Mouse (Mus musculus): ENCODE data around the gene 9130230L23Rik.

The 9130230L23Rik gene

GRCm38 (mm10) chr5:66004134-66004925 lies at the start of gene 9130230L23Rik:
9130230L23Rik (minus strand) TSS chr5:66004285.
- no peak for DNase-seq (ENCODE audit: low spot score)

DNA sequence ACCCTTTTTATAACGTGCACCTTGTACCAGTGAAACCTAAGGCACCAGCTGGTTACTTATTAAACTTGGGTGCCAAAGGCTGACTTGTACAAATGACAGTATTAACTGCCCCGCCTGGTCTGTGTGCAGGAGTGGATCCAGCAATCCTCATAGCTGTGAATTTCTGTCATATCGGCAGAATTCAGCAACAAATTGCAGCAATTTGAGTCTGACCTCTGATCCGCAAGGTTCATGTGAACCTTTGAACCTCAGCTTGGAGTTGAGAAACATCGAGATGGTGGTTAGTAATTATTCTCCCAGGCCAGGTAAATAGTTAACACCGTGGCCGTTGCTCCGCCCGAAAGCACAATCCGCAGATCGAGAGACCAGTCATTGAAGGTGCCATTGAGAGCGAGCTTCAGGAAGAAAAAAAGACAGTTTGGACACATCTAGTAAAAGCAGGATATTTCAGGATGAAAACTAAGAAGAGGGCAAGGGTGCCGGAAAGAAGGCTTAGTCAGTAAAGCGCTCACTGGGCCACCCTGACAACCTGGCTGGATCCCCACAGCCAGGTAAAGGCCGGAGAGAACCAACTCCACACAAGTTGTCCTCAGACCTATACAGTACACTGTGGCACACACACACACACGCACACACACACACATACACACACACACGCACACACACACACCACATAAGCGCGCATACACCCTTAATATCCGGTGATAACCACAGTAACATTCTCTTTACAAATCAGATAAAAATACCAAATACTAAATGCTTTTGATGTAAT lies 48.9 kb upstream of the 9130230L23Rik start:
- no peak for DNase-seq (ENCODE audit: low spot score)

DNA sequence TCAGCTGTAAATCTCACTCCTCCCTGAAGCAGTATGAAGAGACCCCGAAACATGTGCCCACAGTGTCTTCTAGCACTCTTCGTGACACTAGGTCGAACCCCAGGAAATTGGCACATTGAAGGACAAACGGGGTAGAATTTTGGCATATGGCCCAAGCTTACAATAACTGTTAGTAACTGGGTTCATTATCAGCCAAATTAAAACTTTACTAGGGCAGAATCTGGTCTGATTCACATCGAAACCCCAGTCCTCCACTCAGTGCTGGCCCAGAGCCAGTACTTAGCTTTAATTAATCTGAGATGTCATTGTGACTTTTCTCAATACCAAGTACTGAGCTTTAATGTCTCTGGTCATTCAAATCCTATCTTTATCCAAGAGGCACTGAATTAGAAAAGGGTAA lies 46.8 kb upstream of the 9130230L23Rik start:
- DNase-seq (ENCODE audit: low spot score) = no peak

- DNase-seq (ENCODE audit: low spot score) = no peak
Observed at GRCm38 (mm10) chr5:66046356-66046755, 42.3 kb upstream of the 9130230L23Rik start.

- DNase-seq (ENCODE audit: low spot score) = no peak
Observed at GRCm38 (mm10) chr5:66043897-66044296, 39.8 kb upstream of the 9130230L23Rik start.

DNA sequence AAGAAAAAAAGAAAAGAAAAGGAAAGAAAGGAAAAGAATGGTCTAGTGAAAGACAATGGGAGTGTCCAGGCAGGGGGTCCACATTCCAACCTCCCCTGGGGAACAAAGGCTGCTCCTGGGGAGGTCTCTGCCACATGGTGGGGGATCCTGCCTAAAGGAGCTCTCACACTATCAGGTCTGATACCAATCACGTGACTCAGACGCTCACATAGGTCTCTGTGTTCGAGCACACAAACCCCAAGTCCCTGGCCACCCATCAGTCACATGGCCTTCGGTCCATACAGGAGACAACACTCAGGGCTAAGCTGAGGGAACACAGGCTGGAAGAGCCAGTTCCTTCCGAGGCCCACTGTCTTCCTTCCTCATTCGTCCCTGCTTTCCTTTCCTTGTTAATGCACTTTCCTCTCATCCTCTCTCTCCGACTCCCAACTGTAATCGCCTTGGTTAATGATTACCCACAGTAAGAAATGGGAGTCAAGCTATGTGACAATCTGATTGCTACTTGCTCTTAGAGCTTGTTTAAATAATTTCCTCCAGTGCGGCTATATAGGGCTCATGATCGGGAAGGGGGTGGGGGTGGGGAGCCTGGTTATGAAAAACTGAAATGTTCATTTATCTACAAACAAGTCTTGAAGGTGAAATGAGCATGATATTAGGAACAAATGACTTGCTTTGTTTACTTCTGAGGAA lies 38.7 kb upstream of the 9130230L23Rik start:
- no peak for DNase-seq (ENCODE audit: low spot score)

GRCm38 (mm10) chr5:66040744-66041279 lies 36.7 kb upstream of the 9130230L23Rik start:
- no peak for DNase-seq (ENCODE audit: low spot score)

DNA sequence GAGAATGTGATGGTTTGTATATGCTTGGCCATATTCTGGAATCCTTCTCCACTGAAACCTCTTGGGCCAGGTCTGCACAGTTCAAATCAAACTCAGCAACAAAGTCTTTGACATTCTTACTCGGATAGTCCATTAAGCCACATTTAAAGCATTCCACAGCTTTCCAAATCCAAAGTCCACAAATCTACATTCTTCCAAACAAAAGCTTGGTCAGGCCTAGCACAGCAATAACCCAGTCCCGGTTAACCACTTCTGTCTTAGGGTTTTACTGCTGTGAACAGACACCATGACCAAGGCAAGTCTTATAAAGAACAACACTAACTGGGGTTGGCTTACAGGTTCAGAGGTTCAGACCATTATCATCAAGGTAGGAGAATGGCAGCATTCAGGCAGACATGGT lies 35.7 kb upstream of the 9130230L23Rik start:
- no peak for DNase-seq (ENCODE audit: low spot score)

DNA sequence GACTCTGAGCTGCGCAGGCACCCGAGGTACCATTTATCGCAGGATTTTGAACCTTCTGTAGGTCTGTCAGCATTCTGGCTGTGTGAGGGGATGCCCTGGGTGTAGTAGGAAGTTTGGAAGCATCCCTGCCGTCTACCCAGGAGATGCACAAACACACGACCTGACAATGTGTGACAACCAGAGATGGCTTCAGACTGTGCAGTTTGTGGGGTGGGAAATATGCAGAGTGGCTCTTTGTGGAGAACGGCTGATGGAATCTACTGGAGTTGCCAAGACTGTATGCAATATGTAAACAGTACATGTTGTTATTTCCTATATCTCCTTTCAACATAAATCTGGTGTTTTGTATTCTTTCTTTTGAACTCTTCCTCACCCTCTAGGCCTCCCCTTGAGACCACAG lies 33.0 kb upstream of the 9130230L23Rik start:
- DNase-seq (ENCODE audit: low spot score) = no peak

GRCm38 (mm10) chr5:66036440-66037054 lies 32.5 kb upstream of the 9130230L23Rik start:
- DNase-seq (ENCODE audit: low spot score) = no peak

DNA sequence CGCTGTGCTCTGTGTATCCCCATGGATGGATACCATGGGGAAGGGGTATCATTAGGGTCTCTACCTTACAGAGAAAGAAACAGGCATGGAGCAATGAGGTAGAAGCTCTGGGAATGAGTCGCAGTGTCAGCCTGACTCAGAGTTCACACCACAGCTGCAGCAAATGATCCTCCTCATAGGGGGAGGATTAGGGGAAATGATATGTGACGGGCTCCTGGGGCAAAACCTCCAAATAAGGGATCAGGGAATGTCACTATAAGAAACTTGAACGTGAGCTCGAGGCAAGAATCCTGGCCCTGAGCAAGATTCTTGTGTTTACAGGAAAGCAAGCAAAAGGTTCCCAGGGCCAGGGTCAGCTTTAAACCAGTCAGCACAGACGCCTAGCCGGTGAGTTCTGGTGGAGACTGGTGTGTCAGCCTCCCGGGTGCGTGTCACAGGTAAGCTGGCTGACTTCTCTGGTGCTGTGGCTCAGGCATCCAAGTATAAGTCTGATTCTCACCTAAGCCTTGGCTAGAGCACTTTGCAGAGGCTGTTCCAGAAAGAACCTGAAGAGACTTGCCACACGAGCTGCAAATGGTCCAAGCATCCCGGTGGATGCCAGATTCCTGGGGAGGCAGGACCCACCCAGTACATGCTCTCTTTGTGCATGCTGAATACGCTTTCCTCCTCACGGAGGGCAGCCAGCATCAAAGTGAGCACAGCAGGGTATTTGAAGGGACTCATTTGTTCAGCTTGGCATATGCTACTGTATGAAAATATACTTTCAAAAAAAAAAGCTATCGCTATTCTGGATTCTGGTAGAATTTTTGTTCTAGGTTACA lies 30.5 kb upstream of the 9130230L23Rik start:
- no peak for DNase-seq (ENCODE audit: low spot score)

GRCm38 (mm10) chr5:66032826-66033225 lies 28.7 kb upstream of the 9130230L23Rik start:
- no peak for DNase-seq (ENCODE audit: low spot score)

DNA sequence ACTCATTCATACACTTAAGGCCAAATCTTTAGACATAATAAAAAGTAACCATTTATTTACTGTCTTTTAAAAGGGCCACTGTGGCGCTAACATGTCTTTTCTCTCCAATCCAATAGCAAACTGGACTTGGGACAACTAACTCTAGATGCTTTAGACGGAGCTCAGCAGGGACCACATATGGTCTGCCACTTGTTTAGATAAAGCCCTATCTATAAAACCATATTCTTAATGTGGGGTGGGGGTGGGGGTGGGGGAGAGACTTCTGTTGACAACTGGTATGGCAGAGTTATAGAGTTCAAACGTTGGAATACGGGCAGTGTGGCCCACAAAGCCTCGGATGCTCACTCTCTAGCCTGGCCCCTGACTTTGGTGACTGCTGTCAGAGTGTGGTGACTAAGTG lies 27.6 kb upstream of the 9130230L23Rik start:
- DNase-seq (ENCODE audit: low spot score) = no peak

GRCm38 (mm10) chr5:66028232-66028631 lies 24.1 kb upstream of the 9130230L23Rik start:
- DNase-seq (ENCODE audit: low spot score) = no peak

DNA sequence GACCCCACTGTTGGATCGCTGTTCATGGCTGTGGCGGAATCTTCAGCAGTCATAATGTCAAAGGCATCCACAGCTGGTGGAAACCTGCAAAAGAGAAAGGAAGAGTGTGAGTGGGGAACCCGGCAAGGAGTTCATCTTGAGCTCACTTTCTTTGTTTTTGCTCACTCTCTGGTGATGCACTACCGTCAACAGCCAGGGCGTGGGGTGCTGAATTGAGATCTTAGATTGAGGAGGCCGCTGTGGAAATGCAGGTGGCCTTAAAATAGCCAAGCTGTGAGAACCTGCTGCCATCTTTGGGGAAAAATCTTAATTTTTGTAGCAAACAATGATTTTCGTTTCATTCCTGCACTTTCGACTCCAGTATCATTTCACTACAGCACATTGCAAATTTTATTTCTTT lies 23.1 kb upstream of the 9130230L23Rik start:
- DNase-seq (ENCODE audit: low spot score) = no peak

DNA sequence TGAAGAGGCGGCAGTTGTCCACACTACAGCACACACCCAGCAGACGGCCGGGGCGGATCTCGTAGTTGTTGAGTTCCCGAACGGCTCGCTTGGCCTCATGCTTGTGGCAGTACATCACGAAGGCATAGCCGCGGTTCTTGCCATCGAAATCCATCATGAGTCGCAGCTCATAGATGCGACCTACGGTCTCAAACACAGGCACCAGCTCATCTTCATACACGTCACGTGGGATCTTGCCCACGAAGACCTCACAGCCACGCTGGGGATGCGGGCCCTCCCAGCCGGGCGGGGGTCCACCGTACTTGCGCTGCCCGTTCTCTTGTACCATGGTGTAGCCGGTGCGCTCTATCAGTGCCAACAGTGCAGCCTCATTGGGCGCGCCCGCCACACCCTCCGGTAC lies 22.7 kb upstream of the 9130230L23Rik start:
- no peak for DNase-seq (ENCODE audit: low spot score)

- no peak for DNase-seq (ENCODE audit: low spot score)
Observed at GRCm38 (mm10) chr5:66015449-66015961, 11.4 kb upstream of the 9130230L23Rik start.

DNA sequence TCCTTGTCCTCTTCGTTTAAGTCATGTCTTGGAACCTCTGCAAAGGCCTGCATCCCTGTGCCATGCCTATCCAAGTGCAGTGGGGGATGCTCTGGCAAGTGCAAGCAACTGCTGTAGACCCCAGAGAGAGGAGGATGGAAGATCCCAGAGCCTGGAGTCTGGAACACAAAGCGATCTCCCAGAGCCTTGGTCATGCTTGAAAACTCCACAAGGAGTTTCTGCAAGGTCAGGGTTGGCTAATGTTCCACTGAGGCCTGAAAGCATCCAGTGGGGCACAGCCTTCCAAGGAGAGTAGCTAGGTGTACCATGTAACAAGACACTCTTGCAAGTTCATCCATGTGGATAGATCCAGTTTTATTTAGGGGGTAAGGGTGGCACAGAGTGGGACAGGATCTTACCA lies 10.4 kb upstream of the 9130230L23Rik start:
- DNase-seq (ENCODE audit: low spot score) = no peak

- DNase-seq (ENCODE audit: low spot score) = no peak
Observed at GRCm38 (mm10) chr5:66013999-66014398, 9.9 kb upstream of the 9130230L23Rik start.

DNA sequence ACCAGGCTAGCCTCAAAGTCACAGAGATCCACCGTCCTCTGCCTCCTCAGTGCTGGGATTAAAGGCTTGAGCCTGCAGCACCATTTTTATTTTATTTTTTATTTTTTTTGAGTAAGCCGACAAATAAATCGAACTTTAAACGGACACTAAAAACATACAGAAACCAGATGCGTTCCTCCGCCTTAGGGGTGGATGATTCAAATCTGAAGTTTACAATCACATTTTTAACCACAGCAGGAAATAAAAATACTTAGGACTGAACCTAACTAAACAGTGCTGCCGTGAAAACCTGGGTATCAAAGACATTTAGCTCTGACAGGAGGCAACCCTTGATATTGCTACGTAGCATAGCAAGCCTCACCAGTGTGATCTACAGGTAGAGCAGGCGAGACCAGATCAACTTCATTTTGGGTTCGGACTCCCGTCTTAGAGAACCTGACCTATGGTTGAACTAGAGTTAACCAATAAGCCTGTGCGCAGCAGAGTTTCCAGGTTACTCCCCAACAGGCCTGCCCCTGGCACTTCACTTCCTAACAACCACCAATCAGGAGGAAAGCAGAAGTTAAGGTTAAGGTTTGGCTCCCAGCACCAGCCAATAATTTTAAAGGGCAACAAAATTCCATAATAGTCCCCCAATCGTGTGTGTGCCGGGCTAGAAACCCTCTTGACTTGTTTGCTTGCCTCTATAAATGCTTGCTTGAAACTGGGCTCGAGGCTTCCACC lies 4.3 kb upstream of the 9130230L23Rik start:
- DNase-seq (ENCODE audit: low spot score) = no peak
